Mouse (Mus musculus) ovary, adult 18-20 months (tissue): Measurements from ENCODE around the gene Cnot1.

Source experiments
- DNase-seq: peaks from one replicate; pipeline ENCODE4 v3.0.0; 2022; ENCODE audit warnings: low spot score, mixed read lengths

The Cnot1 gene

GRCm38 (mm10) chr8:95688073-95688672 lies 119.1 kb downstream of the Cnot1 start:
- no peak for DNase-seq

- no peak for DNase-seq
These were observed 129.1 kb downstream of the Cnot1 start for GRCm38 (mm10) chr8:95678024-95678611.

- DNase-seq = no peak
These were observed 129.7 kb downstream of the Cnot1 start for GRCm38 (mm10) chr8:95677591-95678023.

GRCm38 (mm10) chr8:95676631-95677030 lies 130.6 kb downstream of the Cnot1 start, which contains the start of gene Ndrg4:
Gene Ndrg4 (plus strand): TSS chr8:95676980.
- no peak for DNase-seq

- DNase-seq = no peak
These were observed 134.5 kb downstream of the Cnot1 start for GRCm38 (mm10) chr8:95672811-95673210.

GRCm38 (mm10) chr8:95671861-95672260 lies 135.4 kb downstream of the Cnot1 start:
- no peak for DNase-seq

- DNase-seq = no peak
These were observed 137.3 kb downstream of the Cnot1 start for GRCm38 (mm10) chr8:95669967-95670366.
